Mouse (Mus musculus) thymus, adult 2 months (tissue): Measurements from ENCODE around the gene Krt27.

Experiments used
- CTCF ChIP-seq: fragments of 200-500 bp; IDR thresholded peaks from 2 replicates; pipeline ENCODE4 v1.5.1; 2012; ENCODE audit warnings: mild to moderate bottlenecking, control low read depth, low read length, moderate library complexity, borderline replicate concordance; ENCODE audit not compliant: control insufficient read depth, poor library complexity, insufficient read depth; ENCODE audit errors: extremely low read depth
- POLR2A ChIP-seq: fragments of 200-500 bp; IDR thresholded peaks from 2 replicates; pipeline ENCODE4 v1.6.1; 2012; ENCODE audit warnings: mild to moderate bottlenecking, low read length, control low read depth, moderate library complexity; ENCODE audit not compliant: control insufficient read depth, poor library complexity, insufficient read depth; ENCODE audit errors: extremely low read depth

GRCm38 (mm10) chr11:99321094-99321493 lies 29.8 kb downstream of the Krt27 start:
- no peak for TF ChIP-seq CTCF
- TF ChIP-seq POLR2A: no peak
